Mouse (Mus musculus) megakaryocyte-erythroid progenitor cell, adult 5-6 weeks (primary cell): ENCODE measurements around the gene Esr1. TPM values are rescaled to one million over a fixed set of nuclear protein-coding genes. Genes with fewer than 3 reads are reported as not detected.

ENCODE experiments used
- ATAC-seq: replicated peaks from 2 replicates; pipeline ENCODE4 v1.8.0; 2016; ENCODE audit warnings: mild to moderate bottlenecking, inconsistent platforms; ENCODE audit not compliant: severe bottlenecking, poor library complexity, low FRiP score, low TSS enrichment
- total RNA-seq, 2 experiments: library from RNA; stranded (forward) in 1 of 2; stranded (reverse) in 1 of 2; fragments of 200-1000, 215-1000 nt in 1 of 2; fragments of >200 nt in 1 of 2; fragmentation: Nextera tagmentation in 1 of 2; gene quantifications; 2 replicates each; pipeline ENCODE4 v1.2.3; 2014 to 2017

Gene Esr1
- total RNA-seq, 2 experiments from 2014 or later: 0.89 to 2.9 TPM

DNA sequence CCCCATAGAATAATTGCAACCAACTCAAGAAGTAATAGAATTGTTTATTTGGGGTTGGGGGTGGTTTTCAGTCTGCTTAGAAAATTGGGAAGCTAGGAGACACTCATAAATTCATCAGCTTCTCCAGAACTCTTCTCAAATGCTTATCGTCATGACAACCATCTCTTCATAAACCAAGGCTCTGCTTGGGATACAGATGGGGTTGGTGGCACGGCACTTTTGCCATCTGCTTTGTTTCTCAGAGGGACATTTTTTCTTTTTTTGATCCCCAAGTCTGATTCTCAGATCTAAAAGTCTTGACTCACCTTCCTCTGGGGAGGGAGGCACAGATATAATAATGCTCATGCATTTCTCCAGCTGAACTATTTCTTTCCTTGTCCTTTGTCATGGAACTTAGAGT lies 313.0 kb downstream of the Esr1 start:
- ATAC-seq: no peak

DNA sequence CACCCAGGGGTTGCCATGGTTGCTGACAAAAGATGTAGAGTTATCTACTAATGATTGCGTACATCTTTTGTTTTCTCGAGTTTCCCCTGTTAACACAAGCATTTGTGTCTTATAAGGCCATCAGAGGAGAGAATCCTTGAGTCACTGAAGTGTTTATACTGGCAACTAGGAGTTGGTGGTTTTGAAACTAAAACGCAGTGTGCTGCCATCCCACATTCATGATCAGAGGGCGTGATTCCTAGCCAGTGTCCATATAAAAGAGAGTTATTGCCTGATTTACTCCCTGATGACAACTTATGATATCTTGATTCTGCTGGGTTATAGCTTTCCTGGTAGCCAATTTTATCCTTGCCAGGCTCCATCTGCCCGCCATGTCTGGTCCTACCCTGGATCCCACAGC lies 331.8 kb downstream of the Esr1 start:
- no peak for ATAC-seq

GRCm38 (mm10) chr10:4944725-4945124 lies 333.3 kb downstream of the Esr1 start:
- no peak for ATAC-seq

- no peak for ATAC-seq
Observed at GRCm38 (mm10) chr10:4965768-4966167, 354.4 kb downstream of the Esr1 start.

- ATAC-seq: no peak
Observed at GRCm38 (mm10) chr10:4971156-4971555, 359.8 kb downstream of the Esr1 start.

DNA sequence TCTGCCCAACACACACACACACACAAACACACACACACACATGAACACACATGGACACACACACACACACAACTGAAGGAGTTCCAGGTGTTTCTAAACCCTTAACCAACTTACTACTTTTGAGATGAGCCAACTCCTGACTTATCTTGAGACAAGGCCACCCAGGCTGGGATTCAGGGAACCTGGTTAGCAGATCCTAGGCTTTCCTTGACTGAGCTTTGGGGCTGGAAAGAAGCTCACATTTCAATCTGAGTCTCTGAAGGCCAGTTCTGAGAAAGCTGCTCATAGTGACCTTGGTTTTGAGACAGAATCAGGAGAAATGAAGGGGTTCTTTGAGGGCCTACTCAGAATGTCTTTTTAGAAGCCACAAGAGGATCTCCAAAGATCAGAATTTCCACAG lies 360.2 kb downstream of the Esr1 start:
- ATAC-seq: no peak

DNA sequence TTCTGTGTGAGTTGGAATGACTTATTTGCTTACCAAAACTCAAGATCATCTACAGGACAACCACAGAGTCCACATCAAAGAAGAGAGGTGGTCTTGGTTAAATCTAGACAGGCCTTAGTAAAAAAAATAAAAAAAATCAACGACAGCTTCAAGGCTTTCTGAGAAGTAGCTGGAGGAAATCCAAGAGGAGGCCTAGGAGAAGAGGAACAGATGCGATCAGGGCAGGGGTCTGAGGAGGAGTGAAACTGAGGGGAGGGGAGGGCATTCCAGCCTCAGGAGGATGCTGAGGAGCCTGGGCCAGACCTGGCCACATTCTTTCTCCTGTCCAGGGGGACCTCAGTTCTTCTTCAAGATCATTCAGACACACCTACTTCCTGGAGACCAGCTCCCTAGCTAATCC lies 360.6 kb downstream of the Esr1 start:
- ATAC-seq: no peak

- no peak for ATAC-seq
Observed at GRCm38 (mm10) chr10:4974246-4974645, 362.9 kb downstream of the Esr1 start.

- no peak for ATAC-seq
Observed at GRCm38 (mm10) chr10:4976557-4976956, 365.2 kb downstream of the Esr1 start.

DNA sequence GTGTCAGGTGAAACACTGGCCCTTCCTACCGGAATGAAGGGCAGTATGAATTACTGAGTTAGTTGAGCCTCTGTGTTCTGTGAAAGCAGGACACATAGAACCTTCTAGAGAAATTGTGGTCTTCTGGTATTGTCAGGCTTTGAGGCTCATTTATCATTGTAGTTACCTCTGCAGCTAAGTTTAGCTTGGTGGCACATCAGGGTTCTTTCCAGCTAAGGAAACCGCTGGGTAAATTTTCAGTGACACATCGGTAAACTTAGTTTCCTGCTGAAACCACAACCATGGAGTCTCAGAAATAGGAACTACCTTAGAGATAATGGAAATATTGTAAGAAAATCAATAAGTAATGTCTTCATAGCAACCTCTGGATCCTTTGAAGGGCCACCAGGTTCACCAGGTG lies 366.0 kb downstream of the Esr1 start:
- no peak for ATAC-seq

GRCm38 (mm10) chr10:4983919-4984318 lies 372.5 kb downstream of the Esr1 start:
- no peak for ATAC-seq

- peak; percentile 60 for ATAC-seq
Observed at GRCm38 (mm10) chr10:4993802-4994201, 382.4 kb downstream of the Esr1 start.

DNA sequence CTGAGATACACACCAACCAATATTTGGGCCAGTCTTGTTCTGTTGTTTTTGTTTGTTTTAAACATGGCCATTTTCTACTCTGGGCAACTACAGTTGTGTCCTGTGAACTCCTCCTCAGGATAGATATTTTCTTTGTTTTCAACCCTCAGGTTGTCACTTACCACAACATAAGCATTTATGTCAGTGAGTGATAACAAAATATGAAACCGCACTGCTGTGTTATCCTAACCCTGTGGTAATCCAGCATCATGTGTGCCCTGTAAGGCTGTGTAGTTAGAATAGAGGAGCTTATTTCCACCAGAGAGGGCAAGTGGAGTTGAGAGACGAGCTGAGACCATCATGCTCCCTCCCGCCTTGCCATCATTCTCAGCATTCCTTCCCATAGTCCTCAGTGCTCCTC lies 385.2 kb downstream of the Esr1 start:
- ATAC-seq: peak; percentile 85

- no peak for ATAC-seq
Observed at GRCm38 (mm10) chr10:5008795-5009366, 397.5 kb downstream of the Esr1 start.

- no peak for ATAC-seq
Observed at GRCm38 (mm10) chr10:5012004-5012403, 400.6 kb downstream of the Esr1 start.

GRCm38 (mm10) chr10:5014976-5015375 lies 403.6 kb downstream of the Esr1 start:
- no peak for ATAC-seq

GRCm38 (mm10) chr10:5017148-5017547 lies 405.8 kb downstream of the Esr1 start:
- no peak for ATAC-seq

- ATAC-seq: no peak
Observed at GRCm38 (mm10) chr10:5025906-5026305, 414.5 kb downstream of the Esr1 start.

DNA sequence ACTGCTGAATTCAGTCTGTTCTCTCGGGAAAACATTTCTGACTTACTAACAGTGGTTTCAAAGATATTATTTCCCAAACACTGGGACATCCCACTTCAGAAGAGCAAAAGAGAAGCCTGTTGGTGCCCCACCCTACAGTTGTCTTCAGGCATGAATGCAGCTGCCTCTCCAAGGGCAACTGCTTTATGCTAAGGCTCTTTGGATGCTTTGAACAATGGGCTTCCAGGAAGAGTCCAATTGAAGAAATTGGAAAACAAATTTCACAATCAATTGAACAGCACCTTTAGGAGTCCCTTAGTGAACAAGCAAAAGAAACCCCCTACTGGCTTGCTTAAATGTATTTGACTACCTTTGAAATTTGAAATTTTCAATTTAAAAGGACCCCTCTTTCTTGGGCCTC lies 415.8 kb downstream of the Esr1 start:
- ATAC-seq: no peak

DNA sequence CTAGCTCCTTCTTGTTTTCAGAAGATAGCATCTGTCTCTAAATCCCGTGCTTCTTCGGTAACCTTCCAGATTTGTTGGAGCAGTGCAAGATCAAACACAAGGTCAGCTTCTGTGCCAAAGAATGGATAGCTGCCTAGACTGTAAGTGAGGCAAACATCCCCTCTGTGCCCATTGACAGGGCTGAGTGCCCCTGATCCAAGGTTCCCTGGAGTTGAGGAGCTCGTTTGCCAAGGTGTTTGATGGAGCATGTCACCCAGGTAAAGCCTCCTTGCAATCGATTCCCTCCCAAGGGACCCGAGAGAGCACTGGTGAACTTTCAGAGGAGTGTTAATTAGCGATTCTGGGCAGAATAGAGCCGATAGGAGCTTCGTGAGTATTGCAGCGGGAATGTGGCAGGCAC lies 416.9 kb downstream of the Esr1 start:
- ATAC-seq: no peak

DNA sequence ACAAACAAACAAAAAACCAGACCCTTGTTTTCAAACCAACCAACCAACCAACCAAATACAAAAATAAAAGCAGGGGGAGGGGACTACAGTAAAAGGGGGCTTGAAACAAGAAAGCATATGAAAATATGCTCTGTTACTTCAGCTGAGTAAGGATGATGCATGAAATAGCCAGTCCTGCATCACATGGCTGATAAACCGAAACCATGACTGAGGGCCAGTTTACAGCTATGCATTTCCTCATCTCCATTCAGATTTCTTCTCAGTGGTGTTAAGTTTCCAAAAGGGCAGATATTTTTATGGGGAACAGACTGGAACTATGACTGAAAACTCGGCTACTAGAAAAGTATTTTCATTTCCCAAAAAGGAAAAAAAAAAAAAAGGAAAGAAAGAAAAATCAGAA lies 417.8 kb downstream of the Esr1 start:
- ATAC-seq: no peak

- no peak for ATAC-seq
Observed at GRCm38 (mm10) chr10:5029883-5030282, 418.5 kb downstream of the Esr1 start.
